Comparison of ENCODE assay signal across 24 mouse cellular contexts in the genomic region with DNA sequence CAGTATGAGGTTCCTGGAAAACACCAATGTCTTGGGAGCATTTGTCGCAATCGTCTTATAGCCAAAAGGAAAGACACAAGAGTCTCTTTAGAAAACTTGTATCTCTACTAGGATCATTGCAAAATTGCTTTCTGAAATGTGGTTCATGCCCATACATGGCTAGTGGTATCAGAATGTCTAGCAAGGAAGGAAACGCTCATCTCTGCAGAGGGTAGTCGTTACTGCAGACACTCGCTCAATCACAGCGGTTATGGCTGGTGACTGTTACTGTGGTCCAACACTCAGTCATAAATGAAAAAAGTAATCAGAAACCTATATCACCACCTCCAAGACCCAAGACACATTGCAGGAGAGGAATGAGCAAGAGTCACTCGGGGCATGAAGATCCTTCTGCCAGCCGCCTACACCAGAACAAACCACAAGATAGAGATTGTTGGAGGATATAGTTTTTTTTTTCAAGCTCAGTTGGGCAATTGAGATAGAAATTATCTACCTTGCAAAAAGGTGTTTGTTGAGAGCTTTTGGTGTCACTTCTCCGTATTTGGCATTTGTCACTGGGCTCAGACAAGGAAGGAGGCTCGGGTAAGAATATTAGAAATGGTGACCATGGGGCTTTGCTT. TPM values are rescaled to one million over a fixed set of nuclear protein-coding genes. Genes with fewer than 3 reads are reported as not detected.
DNase-seq lines count a peak whose midpoint lies in the region; ATAC-seq and TF ChIP-seq lines count a peak whose summit lies in the region.
"Had no signal": no experiment of that assay in that cellular context is flagged by ENCODE, and none has a peak within 500 bp of the region (broad histone marks: within the 10 kb centered on the region; RNA-seq: fewer than 3 reads in every experiment).

No protein-coding gene starts in this region.

- H3K36me3 ChIP-seq in heart, adult 2 months (ENCODE audit: control insufficient read depth, insufficient read depth, low read length) = no peaks in the 10 kb centered on the region
- H3K36me3 ChIP-seq in forebrain, embryonic 16.5 days (ENCODE audit: control insufficient read depth, insufficient read depth) = no peaks in the 10 kb centered on the region
- no peaks in the 10 kb centered on the region for H3K36me3 ChIP-seq in intestine, embryonic 15.5 days
- H3K36me3 ChIP-seq: embryonic facial prominence, embryonic 13.5 days; forebrain, embryonic 12.5 days; heart, embryonic 15.5 days; hindbrain, embryonic 13.5 days had no signal

- no peak for TF ChIP-seq CTCF in heart, adult 2 months (IDR thresholded peaks at IDR 0.05)
- no peak for TF ChIP-seq CTCF in bone marrow, adult 2 months (IDR thresholded peaks at IDR 0.05; ENCODE audit: control insufficient read depth, insufficient read depth, low read length)

- H3K27ac ChIP-seq in heart, adult 2 months = no peak overlapping the region
- H3K27ac ChIP-seq in bone marrow, adult 2 months (ENCODE audit: control insufficient read depth, insufficient read depth, low read depth, low read length, poor library complexity) = peak overlapping the region; percentile 22; the same call in 1 of the 2 replicates
- H3K27ac ChIP-seq in forebrain, embryonic 16.5 days (ENCODE audit: low read length) = no peak overlapping the region
- no peak overlapping the region for H3K27ac ChIP-seq in intestine, embryonic 15.5 days
- H3K27ac ChIP-seq: embryonic facial prominence, embryonic 13.5 days; forebrain, embryonic 12.5 days; heart, embryonic 15.5 days; hindbrain, embryonic 13.5 days; hindbrain, postnatal 0 days had no signal

- intact Hi-C loops in heart, adult 2 months (cut with DNase I) = no loop called here

- H3K27me3 ChIP-seq in heart, adult 2 months (ENCODE audit: control insufficient read depth, insufficient read depth, low read length) = no peaks in the 10 kb centered on the region; the same call in 1 of the 2 replicates
- no peaks in the 10 kb centered on the region for H3K27me3 ChIP-seq in forebrain, embryonic 16.5 days (replicated peaks; ENCODE audit: control insufficient read depth, insufficient read depth, low read length)
- H3K27me3 ChIP-seq in intestine, embryonic 15.5 days (replicated peaks) = no peaks in the 10 kb centered on the region
- H3K27me3 ChIP-seq: embryonic facial prominence, embryonic 13.5 days; forebrain, embryonic 12.5 days; heart, embryonic 15.5 days; hindbrain, embryonic 13.5 days; Patski had no signal

- H3K9me3 ChIP-seq in forebrain, embryonic 16.5 days (ENCODE audit: control insufficient read depth, low read length) = no peaks in the 10 kb centered on the region
- H3K9me3 ChIP-seq in intestine, embryonic 15.5 days = no peaks in the 10 kb centered on the region
- H3K9me3 ChIP-seq: embryonic facial prominence, embryonic 13.5 days; forebrain, embryonic 12.5 days; heart, embryonic 15.5 days; hindbrain, embryonic 13.5 days had no signal

- ATAC-seq in inflammation-experienced regulatory T-cells, adult 6 months = peak; percentile 76
- ATAC-seq in forebrain, embryonic 16.5 days = no peak
- no peak for ATAC-seq in cerebellum, adult (ENCODE audit: insufficient number of reproducible peaks, low FRiP score, low TSS enrichment)
- ATAC-seq in intestine, embryonic 15.5 days = no peak
- ATAC-seq: forebrain, postnatal 0 days; hindbrain, postnatal 0 days; Patski had no signal

- 91% methylated on average over 10 of the region's 10 CpGs for WGBS in heart, adult 2 months
- WGBS in bone marrow, adult 2 months = 34% methylated on average over 10 of the region's 10 CpGs
- 95% methylated on average over 10 of the region's 10 CpGs for WGBS in forebrain, embryonic 16.5 days
- 93% methylated on average over 10 of the region's 10 CpGs for WGBS in intestine, embryonic 15.5 days

- no peak overlapping the region for H3K4me2 ChIP-seq in forebrain, embryonic 16.5 days (ENCODE audit: low read length)
- no peak overlapping the region for H3K4me2 ChIP-seq in intestine, embryonic 15.5 days (replicated peaks)
- H3K4me2 ChIP-seq: embryonic facial prominence, embryonic 13.5 days; forebrain, embryonic 12.5 days; heart, embryonic 11.5 days; heart, embryonic 15.5 days; hindbrain, embryonic 13.5 days had no signal

- TF ChIP-seq POLR2A in heart, adult 2 months (IDR thresholded peaks at IDR 0.05; ENCODE audit: insufficient read depth, low read depth, low read length) = no peak
- no peak for TF ChIP-seq POLR2A in bone marrow, adult 2 months (IDR thresholded peaks at IDR 0.05; ENCODE audit: borderline replicate concordance, control insufficient read depth, low read depth, low read length)

- no peak overlapping the region for H3K9ac ChIP-seq in heart, adult 2 months (ENCODE audit: low read depth, low read length)
- no peak overlapping the region for H3K9ac ChIP-seq in forebrain, embryonic 16.5 days (replicated peaks; ENCODE audit: low read depth, low read length)
- H3K9ac ChIP-seq in intestine, embryonic 15.5 days = no peak overlapping the region
- H3K9ac ChIP-seq: embryonic facial prominence, embryonic 13.5 days; forebrain, embryonic 12.5 days; forebrain, postnatal 0 days; heart, embryonic 15.5 days; hindbrain, embryonic 13.5 days had no signal

- DNase-seq in heart, adult 11 months = peak; percentile 31
- DNase-seq in heart, adult 2 months = no peak
- no peak for DNase-seq in right cerebral cortex, postnatal 10 days (ENCODE audit: low spot score in 2 of 2)
- DNase-seq: adrenal gland, adult 8-10 months; adrenal gland, postnatal 36 days; cerebellum, adult 11-12 months; cerebellum, adult 9-10 months; cerebellum, postnatal 25 days; forebrain, postnatal 0 days; gastrocnemius, postnatal 14 days; heart, postnatal 14 days; kidney, adult 11 months had no signal

- no peak overlapping the region for H3K4me3 ChIP-seq in heart, adult 2 months
- H3K4me3 ChIP-seq in bone marrow, adult 2 months (replicated peaks; ENCODE audit: control insufficient read depth, low read depth, low read length) = peak overlapping the region; percentile 33
- H3K4me3 ChIP-seq in forebrain, embryonic 16.5 days (replicated peaks; ENCODE audit: low read length) = no peak overlapping the region
- no peak overlapping the region for H3K4me3 ChIP-seq in intestine, embryonic 15.5 days (replicated peaks)
- H3K4me3 ChIP-seq: embryonic facial prominence, embryonic 13.5 days; forebrain, embryonic 12.5 days; heart, embryonic 15.5 days; hindbrain, embryonic 13.5 days had no signal

- TF ChIP-seq EP300 in heart, adult 2 months (IDR thresholded peaks at IDR 0.05; ENCODE audit: insufficient read depth, low read depth, low read length) = no peak

- H3K4me1 ChIP-seq in heart, adult 2 months (ENCODE audit: control insufficient read depth, insufficient read depth, low read length) = no peaks in the 10 kb centered on the region
- H3K4me1 ChIP-seq in bone marrow, adult 2 months (ENCODE audit: control insufficient read depth, insufficient read depth, low read length) = no peaks in the 10 kb centered on the region
- H3K4me1 ChIP-seq in forebrain, embryonic 16.5 days (replicated peaks; ENCODE audit: control insufficient read depth, insufficient read depth, low read length) = no peaks in the 10 kb centered on the region
- no peaks in the 10 kb centered on the region for H3K4me1 ChIP-seq in intestine, embryonic 15.5 days (replicated peaks)
- H3K4me1 ChIP-seq: embryonic facial prominence, embryonic 13.5 days; forebrain, embryonic 12.5 days; heart, embryonic 15.5 days; hindbrain, embryonic 13.5 days had no signal

- H3K79me2 ChIP-seq in heart, adult 2 months (replicated peaks; ENCODE audit: control insufficient read depth, insufficient read depth, low read length) = no peaks in the 10 kb centered on the region

RNA-seq across cellular contexts. Expression of a gene that starts 50.4 kb away (rescaled TPM):
- 1 to 10 TPM; 1.8 to 2.1 TPM for total RNA-seq in heart, adult 2 months (2021)
- 1.9 and 3.5 TPM in 2 replicates for polyA plus RNA-seq in heart, adult 2 months (2012; rRNA removed)
- polyA plus RNA-seq in bone marrow, adult 2 months (2011; ENCODE audit: insufficient read depth, insufficient read length, low replicate concordance, missing spikeins) = 81.3 and 120 TPM in 2 replicates
- polyA plus RNA-seq in inflammation-experienced regulatory T-cells, adult 6 months (2017; shearing (Covaris generic)) = under 1 TPM in 1 of 3 experiments, not detected in 2; 0.46 TPM
- 0.16 and 0.28 TPM in 2 replicates for polyA plus RNA-seq in forebrain, embryonic 16.5 days (2015; fragmentation: Nextera tagmentation; extraction: Ambion mirVana)
- 2.8 and 3.2 TPM in 2 replicates for polyA plus RNA-seq in intestine, embryonic 15.5 days (2015; fragmentation: Nextera tagmentation; extraction: Ambion mirVana)
- total RNA-seq: forebrain, postnatal 0 days; hindbrain, postnatal 0 days had no signal

Comparison
In these comparisons a context has a peak if more than half of its experiments do, and no peak if none do; other contexts are left out.
1. RNA of a gene that starts 50.4 kb away (polyA plus RNA-seq): 81.3 to 120 TPM in bone marrow, adult 2 months; 2.8 to 3.2 TPM in intestine, embryonic 15.5 days, 1.9 to 3.5 TPM in heart, adult 2 months, 0.16 to 0.28 TPM in forebrain, embryonic 16.5 days and 0.46 TPM in inflammation-experienced regulatory T-cells, adult 6 months; every median in the first group is over 10 times any median in the second.